Mouse (Mus musculus): Measurements from ENCODE around the gene 4930564D02Rik.

The 4930564D02Rik gene

GRCm38 (mm10) chr3:105058627-105059513 is 7.8 kb upstream of the 4930564D02Rik start:
- DNase-seq: peak; percentile 84 to 88

DNA sequence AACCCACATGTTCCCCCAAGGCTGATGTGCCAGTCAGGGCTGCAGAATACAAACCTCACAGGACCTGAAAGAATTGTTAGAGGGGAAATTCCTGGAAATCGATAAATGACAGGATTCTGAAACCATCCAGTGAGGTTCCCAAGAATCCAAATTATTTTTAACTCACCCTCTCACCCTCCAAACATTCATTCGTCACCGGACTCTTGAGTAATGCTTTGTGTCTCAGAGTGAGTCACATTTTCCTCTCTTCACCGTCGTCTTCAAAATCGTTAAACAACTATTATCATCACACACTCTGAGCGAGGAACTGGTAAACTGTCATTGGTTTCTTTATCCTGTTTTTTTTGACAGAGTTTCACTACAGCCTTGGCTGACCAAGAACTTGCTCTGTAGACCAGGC is 6.7 kb upstream of the 4930564D02Rik start:
- DNase-seq: no peak

DNA sequence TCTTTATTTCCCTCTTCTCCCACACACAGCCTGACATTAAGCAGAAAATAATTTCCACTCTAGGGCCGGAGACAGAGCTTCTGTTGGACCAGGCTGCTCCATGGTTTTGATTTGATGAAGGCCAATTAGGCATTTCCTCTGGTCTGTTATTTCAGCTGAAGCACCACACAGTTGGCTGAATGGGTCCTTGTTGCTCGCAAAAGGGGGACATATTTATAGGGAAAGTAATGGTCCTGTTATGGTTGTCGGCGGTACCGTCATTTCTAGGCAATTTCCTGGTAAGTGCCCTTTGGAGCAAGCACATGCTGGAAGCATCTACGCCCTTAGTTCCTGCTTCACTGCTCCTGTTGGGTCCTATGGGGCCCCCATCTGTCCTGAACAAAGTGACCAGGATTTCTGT is 5.7 kb upstream of the 4930564D02Rik start:
- DNase-seq: no peak

DNA sequence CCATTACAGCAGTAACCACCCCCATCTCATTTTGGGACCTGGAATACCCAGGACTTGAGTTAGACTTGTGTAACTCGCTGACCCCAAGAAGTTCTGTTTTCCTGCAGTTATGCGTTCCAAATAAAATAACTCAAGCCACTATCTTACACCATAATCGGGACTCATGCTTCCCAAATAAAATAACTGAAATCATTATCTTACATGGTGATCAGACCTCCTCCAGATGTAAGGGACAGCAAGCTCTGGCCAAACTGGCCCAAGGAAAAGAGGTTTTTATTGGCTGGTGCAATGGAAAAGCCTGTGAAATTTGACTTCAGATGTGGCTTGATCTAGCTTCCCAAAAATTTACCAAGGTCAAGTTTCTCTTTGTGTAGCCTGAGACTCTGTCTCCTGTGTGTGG is 5.1 kb upstream of the 4930564D02Rik start:
- DNase-seq: no peak

GRCm38 (mm10) chr3:105061991-105062390 is 4.7 kb upstream of the 4930564D02Rik start:
- no peak for DNase-seq

- no peak for DNase-seq
Measured at GRCm38 (mm10) chr3:105062676-105063075, 4.0 kb upstream of the 4930564D02Rik start.

GRCm38 (mm10) chr3:105070553-105070952 is 3.9 kb downstream of the 4930564D02Rik start:
- DNase-seq: no peak

DNA sequence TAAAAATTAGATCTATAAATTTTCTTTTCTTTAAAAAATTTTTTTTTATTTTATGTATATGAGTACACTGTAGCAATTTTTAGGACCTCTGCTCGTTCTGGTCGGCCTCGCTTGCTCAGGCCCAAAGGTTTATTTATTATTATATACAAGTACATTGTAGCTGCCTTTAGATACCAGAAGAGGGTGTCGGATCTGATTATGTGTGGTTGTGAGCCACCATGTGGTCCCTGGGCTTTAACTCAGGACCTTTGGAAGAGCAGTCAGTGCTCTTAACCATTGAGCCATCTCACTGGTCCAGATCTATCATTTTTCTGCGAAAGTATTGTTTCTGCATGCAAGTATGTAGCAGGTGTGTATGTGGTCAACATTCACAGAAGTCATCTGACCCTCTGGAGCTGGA is 4.6 kb downstream of the 4930564D02Rik start:
- DNase-seq: no peak

DNA sequence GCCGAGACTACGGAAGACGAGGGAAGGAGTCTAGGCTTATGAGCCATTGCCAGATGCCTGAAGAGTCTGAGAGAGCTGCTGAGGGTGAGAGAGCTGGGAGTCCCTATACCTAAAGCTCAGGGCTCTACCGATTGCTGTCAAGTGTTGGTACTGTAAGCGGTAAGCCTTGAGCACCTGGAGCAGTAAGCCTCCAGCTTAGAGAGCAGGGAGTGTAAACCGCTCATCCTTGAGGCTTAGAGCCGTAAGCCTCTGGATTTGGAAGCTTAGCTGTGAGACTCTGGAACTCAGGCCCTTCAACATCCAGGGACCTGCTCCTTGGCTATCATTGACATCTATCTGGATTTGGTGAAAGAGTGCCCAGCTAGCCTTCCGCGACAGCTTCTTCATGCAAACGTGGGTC is 5.9 kb downstream of the 4930564D02Rik start:
- no peak for DNase-seq

GRCm38 (mm10) chr3:105075796-105076195 is 9.2 kb downstream of the 4930564D02Rik start:
- DNase-seq: no peak

DNA sequence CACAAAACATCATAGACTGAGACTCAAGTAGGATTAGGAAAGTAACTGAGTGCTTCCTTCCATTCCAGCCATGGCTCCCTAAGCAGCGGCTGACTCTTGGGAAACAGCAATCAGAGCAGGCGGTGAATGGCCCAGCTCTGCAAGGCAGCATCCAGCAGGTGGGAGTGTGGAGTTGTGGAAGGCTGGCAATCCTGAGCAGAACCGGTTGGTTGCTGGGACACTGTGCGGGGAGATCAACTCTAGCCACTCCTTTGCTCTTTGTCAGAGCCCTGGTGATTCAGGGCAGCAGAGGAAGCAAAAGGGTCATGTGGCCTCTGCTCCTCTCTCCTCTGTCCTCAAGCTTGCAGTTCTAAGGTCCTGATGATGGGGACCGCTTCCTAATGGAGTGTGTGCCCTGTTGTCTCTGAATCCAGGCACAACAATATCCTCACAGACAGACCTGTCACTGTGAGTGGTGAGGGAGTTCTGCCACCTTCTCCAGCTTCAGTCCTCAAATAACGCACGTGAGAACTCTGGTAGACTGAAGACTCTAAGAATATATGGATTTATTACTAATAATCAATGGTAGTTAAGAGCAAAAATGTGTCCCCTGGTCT is 11.7 kb downstream of the 4930564D02Rik start:
- peak; percentile 57 to 68 for DNase-seq

DNA sequence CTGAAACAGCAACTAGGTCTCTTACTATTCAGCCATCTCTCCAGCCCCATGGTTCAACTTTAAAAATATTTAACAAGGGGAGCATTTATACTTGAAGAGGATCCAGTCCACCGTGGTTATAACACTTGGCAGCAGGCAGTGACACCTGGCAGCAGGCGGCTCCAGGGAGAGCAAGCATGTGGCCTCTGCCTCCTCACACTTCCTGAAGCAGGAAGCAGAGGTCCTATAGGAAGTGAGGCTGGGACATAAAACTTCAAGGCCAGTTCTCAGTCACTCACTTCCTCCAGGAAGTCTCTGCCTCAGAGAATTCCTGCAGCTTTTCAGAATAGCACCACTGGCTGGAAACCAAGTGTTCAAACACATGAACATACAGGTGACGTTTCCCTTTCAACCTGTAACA is 20.7 kb downstream of the 4930564D02Rik start:
- DNase-seq: no peak

GRCm38 (mm10) chr3:105088638-105089037 is 22.0 kb downstream of the 4930564D02Rik start:
- DNase-seq: no peak

DNA sequence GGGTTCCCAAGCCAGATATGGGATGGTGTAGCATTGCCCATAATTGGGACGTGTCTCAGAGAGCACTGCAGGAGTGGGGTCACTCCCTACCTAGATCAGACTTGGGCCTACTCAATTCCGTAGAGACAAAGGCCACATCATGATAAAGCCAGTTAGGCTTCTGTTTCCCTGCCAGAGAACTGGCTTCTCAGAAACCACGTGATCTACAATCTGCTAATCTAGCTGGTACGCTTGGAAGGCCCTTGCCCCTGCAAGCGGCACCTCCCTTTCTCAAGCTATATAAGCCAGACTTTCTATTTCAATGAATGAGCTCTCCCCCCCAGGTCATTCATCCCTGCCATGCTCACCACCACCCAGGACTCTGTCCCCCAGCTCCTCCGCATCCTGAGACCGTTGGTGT is 23.5 kb downstream of the 4930564D02Rik start:
- no peak for DNase-seq

GRCm38 (mm10) chr3:105090981-105091380 is 24.3 kb downstream of the 4930564D02Rik start:
- peak; percentile 41 to 57 for DNase-seq

DNA sequence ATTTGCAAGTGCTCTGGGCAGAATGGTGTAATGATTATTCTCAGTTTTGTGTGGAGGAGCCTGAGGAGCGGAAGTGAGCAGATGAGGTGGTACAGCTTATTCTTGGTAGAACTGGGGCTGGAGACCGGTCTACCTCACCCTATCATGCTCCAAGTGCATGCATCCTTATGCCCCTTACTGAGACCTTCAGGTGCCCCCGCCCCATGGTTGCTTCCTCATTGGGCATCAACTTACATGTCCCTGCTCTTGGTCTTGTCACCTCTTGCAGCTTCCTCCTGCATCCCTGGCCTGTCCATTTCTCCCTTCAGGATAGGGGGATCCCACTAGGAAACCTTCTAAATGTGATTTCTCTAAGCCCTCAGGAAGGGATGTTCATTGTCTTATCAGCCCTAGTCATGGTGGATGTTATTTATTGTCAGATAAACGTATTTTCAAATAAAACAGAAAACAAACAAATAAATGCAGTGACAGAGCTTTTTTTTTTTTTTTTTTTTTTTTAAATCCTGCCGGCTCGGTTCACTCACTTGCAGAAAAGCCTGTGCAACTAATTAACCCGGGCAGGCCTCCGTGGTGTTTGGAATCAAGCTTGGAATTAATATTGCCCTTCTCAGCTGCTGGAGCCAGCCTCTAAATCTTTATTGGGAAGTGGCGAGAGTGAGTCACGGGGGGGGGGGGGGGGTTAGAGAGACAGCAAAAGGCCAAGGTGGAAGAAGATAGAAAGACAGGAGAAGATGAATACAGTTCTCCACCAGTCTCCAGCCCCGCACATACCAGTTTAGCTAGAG is 26.3 kb downstream of the 4930564D02Rik start:
- no peak for DNase-seq

- no peak for DNase-seq
Measured at GRCm38 (mm10) chr3:105094448-105094847, 27.8 kb downstream of the 4930564D02Rik start.

DNA sequence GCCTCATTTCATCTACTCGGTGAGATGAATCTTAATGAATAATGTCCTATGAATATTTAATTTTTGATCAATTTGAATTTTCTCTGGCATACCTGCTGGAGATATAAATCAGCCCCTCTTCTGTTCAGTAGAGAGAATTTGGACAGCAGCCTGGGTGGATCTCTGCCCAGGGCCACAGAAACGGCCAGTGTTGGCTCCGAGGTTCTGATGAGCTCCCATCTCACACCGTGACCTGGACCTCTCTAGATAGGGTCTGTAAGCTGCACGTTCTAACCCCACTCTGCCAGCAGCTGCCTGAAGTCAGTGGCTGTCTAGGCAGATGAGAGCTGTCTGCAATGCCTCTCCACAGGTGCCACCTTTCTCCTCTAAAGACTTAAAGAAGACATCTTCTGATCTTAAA is 28.4 kb downstream of the 4930564D02Rik start:
- no peak for DNase-seq

DNA sequence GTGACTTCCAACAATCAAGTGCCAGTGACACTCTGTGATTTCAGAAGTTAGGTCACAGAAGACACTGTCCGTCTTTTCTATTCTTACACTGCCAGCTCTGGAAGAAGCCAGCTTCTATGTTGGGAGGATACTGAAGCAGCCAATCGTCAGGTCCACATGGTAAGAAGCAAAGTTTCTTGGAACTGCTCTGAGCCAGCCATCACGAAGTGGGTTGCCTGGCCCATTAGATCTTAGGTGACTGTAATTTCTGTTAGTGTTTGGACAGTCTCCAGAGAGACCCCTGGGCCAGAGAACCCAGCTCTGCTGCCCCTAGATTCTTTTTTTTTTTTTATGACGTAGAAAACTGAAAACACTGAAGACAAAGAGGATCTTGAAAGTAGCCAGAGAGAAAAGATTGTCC is 30.9 kb downstream of the 4930564D02Rik start:
- DNase-seq: no peak

GRCm38 (mm10) chr3:105099526-105100269 is 33.1 kb downstream of the 4930564D02Rik start:
- DNase-seq: no peak

GRCm38 (mm10) chr3:105100270-105100589 is 33.6 kb downstream of the 4930564D02Rik start:
- DNase-seq: no peak

GRCm38 (mm10) chr3:105105827-105106226 is 39.2 kb downstream of the 4930564D02Rik start:
- no peak for DNase-seq

DNA sequence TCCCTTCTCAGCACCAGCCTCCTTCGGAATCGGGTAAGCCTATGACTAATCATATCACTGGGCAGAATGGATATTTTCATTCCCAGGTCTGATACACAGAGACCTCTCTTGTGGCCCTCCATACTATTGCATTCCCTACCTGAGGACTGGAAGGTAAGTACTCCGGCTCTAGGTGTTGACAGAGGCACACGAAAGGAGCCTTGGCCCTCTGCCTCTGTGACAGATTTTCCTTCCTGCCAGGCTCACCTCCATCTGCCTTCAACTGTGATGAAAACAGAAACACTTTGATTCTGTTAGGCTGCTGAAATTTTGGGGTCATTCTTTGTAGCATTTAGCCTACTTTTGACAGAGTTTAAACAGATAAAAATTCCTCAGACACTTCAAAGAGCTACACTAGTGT is 47.2 kb downstream of the 4930564D02Rik start:
- DNase-seq: no peak

All from lung, adult 18-20 months (tissue).